Mouse (Mus musculus) ES-E14 (cell line): ENCODE measurements around the gene 4933417A18Rik. TPM values are rescaled to one million over a fixed set of nuclear protein-coding genes. Genes with fewer than 3 reads are reported as not detected.
"Not testable (repeated sequence)": the region's sequence is repeated elsewhere in the genome, so short reads cannot be mapped to it uniquely, and the experiment has no call there.

Experiments
- DNase-seq: peaks from one replicate; pipeline ENCODE4 v3.0.0-alpha.2; 2013; ENCODE audit warnings: low read depth, low spot score
- H3K27ac ChIP-seq: 2 replicates; pipeline ENCODE4 v1.5.1; 2012; ENCODE audit warnings: low read depth, mild to moderate bottlenecking, low read length, moderate library complexity, mixed read lengths; ENCODE audit not compliant: poor library complexity, insufficient read depth, severe bottlenecking
- H3K36me3 ChIP-seq: 2 replicates; pipeline ENCODE4 v1.6.1; 2012; ENCODE audit warnings: mild to moderate bottlenecking, low read length, moderate library complexity, mixed read lengths; ENCODE audit not compliant: control insufficient read depth, poor library complexity, insufficient read depth, severe bottlenecking
- H3K4me1 ChIP-seq, 2 experiments: fragments of 150-350 bp in 1 of 2; sonication (generic) in 1 of 2; 2 replicates each; pipeline ENCODE4 v1.6.1; 2012; ENCODE audit warnings: low read length in 2 of 2, mild to moderate bottlenecking in 1 of 2, mixed read lengths in 1 of 2; ENCODE audit not compliant: control insufficient read depth in 2 of 2, insufficient read depth in 2 of 2, poor library complexity in 1 of 2
- H3K4me3 ChIP-seq, 2 experiments: fragments of 150-350 bp in 1 of 2; sonication (generic) in 1 of 2; 2 replicates each; pipeline ENCODE4 v1.5.1; 2012; ENCODE audit warnings: low read length in 2 of 2, low read depth in 1 of 2, mild to moderate bottlenecking in 1 of 2, mixed read lengths in 1 of 2; ENCODE audit not compliant: insufficient read depth in 1 of 2, poor library complexity in 1 of 2, severe bottlenecking in 1 of 2
- H3K9ac ChIP-seq: 2 replicates; pipeline ENCODE4 v1.6.1; 2012; ENCODE audit warnings: low read depth, mild to moderate bottlenecking, low read length, mixed read lengths; ENCODE audit not compliant: poor library complexity, insufficient read depth, severe bottlenecking
- H3K9me3 ChIP-seq: fragments of 150-350 bp; sonication (generic); 2 replicates; pipeline ENCODE4 v1.6.1; 2012; ENCODE audit warnings: low read depth, mild to moderate bottlenecking, low read length; ENCODE audit not compliant: control insufficient read depth, insufficient read depth
- CHD2 ChIP-seq: IDR thresholded peaks from 2 replicates; pipeline ENCODE4 v1.6.1; 2014; ENCODE audit warnings: mild to moderate bottlenecking, low read depth, low read length, inconsistent platforms
- HCFC1 ChIP-seq: IDR thresholded peaks from 2 replicates; pipeline ENCODE4 v1.6.1; 2012; ENCODE audit warnings: low read length, inconsistent platforms, borderline replicate concordance; ENCODE audit not compliant: insufficient read depth
- MAFK ChIP-seq: IDR thresholded peaks from 2 replicates; pipeline ENCODE4 v1.6.1; 2014; ENCODE audit warnings: mild to moderate bottlenecking, low read depth, low read length, inconsistent platforms; ENCODE audit not compliant: insufficient read depth
- ZC3H11A ChIP-seq: IDR thresholded peaks from 2 replicates; pipeline ENCODE4 v1.6.1; 2012; ENCODE audit warnings: low read depth, mild to moderate bottlenecking, inconsistent platforms, low read length, borderline replicate concordance
- ZNF384 ChIP-seq: IDR thresholded peaks from 2 replicates; pipeline ENCODE4 v1.6.1; 2012; ENCODE audit warnings: low read depth, low read length, inconsistent platforms
- in situ Hi-C, 2 experiments: fragments of 600-800 bp; cut with MboI; formaldehyde crosslinking; loops; one replicate each; pipeline ENCODE4 v1.15.1; 2025; ENCODE audit warnings: low sequenced_read_pairs in 2 of 2, inconsistent platforms in 1 of 2; ENCODE audit not compliant: unreplicated experiment in 2 of 2
- total RNA-seq: library from RNA; depleted of rRNA; stranded (reverse); fragments of 300-350 nt; gene quantifications from 2 replicates; pipeline ENCODE4 v1.2.3, GENCODE M21; 2012

4933417A18Rik gene
- total RNA-seq, 1 experiment: not detected

- H3K36me3 ChIP-seq: peaks cover 2% of the 10 kb centered on the region
- no peak overlapping the region for H3K9ac ChIP-seq
- no peak for DNase-seq
- H3K9me3 ChIP-seq: no peaks in the 10 kb centered on the region
- TF ChIP-seq MAFK: no peak
- no peak for TF ChIP-seq CHD2
- TF ChIP-seq HCFC1: no peak
- no peak for TF ChIP-seq ZNF384
- no peak for TF ChIP-seq ZC3H11A
- H3K27ac ChIP-seq: no peak overlapping the region
- no peak overlapping the region for H3K4me3 ChIP-seq
- H3K4me1 ChIP-seq: peaks cover 1 to 9% of the 10 kb centered on the region in 2 experiments; a peak in 3 of 4 replicates
- in situ Hi-C loops: no loop called here
Measured at GRCm38 (mm10) chr13:34973149-34973548, 48.9 kb downstream of the 4933417A18Rik start.

GRCm38 (mm10) chr13:34973770-34974169, 49.6 kb downstream of the 4933417A18Rik start:
- Histone ChIP-seq H3K9ac (no peak overlapping the region), H3K27ac (no peak overlapping the region), H3K9me3 (no peaks in the 10 kb centered on the region), H3K4me3 (no peak overlapping the region), H3K36me3 (peaks cover 2% of the 10 kb centered on the region), H3K4me1 (peaks cover 1 to 11% of the 10 kb centered on the region in 2 experiments; a peak in 3 of 4 replicates)
- no peak for DNase-seq
- TF ChIP-seq HCFC1 (no peak), CHD2 (no peak), MAFK (no peak), ZC3H11A (no peak), ZNF384 (no peak)
- in situ Hi-C loops: no loop called here

- DNase-seq: no peak
- no peak for TF ChIP-seq ZNF384
- TF ChIP-seq ZC3H11A: no peak
- no peak for TF ChIP-seq HCFC1
- TF ChIP-seq MAFK: no peak
- TF ChIP-seq CHD2: no peak
- peaks cover 1 to 12% of the 10 kb centered on the region in 2 experiments; a peak in 3 of 4 replicates for H3K4me1 ChIP-seq
- no peaks in the 10 kb centered on the region for H3K9me3 ChIP-seq
- no peak overlapping the region for H3K27ac ChIP-seq
- H3K36me3 ChIP-seq: peaks cover 2% of the 10 kb centered on the region
- H3K4me3 ChIP-seq: no peak overlapping the region
- no peak overlapping the region for H3K9ac ChIP-seq
- in situ Hi-C loops: no loop called here
Measured at GRCm38 (mm10) chr13:34976116-34976515, 51.9 kb downstream of the 4933417A18Rik start.

- in situ Hi-C loops: no loop called here
- Histone ChIP-seq H3K27ac (no peak overlapping the region), H3K9me3 (no peaks in the 10 kb centered on the region), H3K4me3 (no peak overlapping the region), H3K36me3 (peaks cover 2% of the 10 kb centered on the region), H3K4me1 (peaks cover 1 to 12% of the 10 kb centered on the region in 2 experiments; a peak in 3 of 4 replicates), H3K9ac (no peak overlapping the region)
- TF ChIP-seq ZNF384 (no peak), MAFK (peak; percentile 32; the same call in 1 of the 2 replicates)
- DNase-seq: no peak
Measured at GRCm38 (mm10) chr13:34977410-34977809, 53.2 kb downstream of the 4933417A18Rik start.

GRCm38 (mm10) chr13:34978635-34979034, 54.4 kb downstream of the 4933417A18Rik start:
- peaks cover 1 to 12% of the 10 kb centered on the region in 2 experiments; a peak in 3 of 4 replicates for H3K4me1 ChIP-seq
- H3K9ac ChIP-seq, H3K27ac ChIP-seq, H3K9me3 ChIP-seq, in situ Hi-C loops, DNase-seq, H3K36me3 ChIP-seq, H3K4me3 ChIP-seq: not testable (repeated sequence)

GRCm38 (mm10) chr13:34983479-34983878, 59.3 kb downstream of the 4933417A18Rik start:
- H3K9me3 ChIP-seq, H3K27ac ChIP-seq, DNase-seq, in situ Hi-C loops, H3K9ac ChIP-seq, H3K4me1 ChIP-seq, H3K4me3 ChIP-seq, H3K36me3 ChIP-seq: not testable (repeated sequence)
